Mouse (Mus musculus): ENCODE measurements around the gene Mlh3. TPM values are rescaled to one million over a fixed set of nuclear protein-coding genes. Genes with fewer than 3 reads are reported as not detected.

The Mlh3 gene
- polyA plus RNA-seq, 1 experiment = 0.99 TPM

DNA sequence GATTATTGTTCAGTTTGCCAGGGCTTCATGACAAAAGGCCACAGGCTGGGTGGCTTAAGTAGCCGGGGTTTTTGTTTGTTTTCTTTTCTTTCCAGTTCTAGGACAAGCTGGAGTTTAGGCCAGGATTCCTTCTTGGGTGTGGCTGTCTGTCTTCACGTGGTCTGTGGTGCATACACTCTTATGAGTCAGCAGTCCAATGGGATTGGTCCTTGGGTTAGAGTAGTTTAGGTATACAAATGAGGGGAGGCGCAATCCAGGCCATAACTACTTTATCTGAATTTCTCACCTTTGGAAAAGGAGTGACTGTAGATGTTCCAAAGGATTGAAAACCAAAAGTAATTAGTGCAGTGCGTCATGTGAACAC lies 1.4 kb upstream of the Mlh3 start:
- H3K27me3 ChIP-seq (ENCODE audit: control insufficient read depth, insufficient read depth, low read length) = no peaks in the 10 kb centered on the region
- no peaks in the 10 kb centered on the region for H3K4me1 ChIP-seq (ENCODE audit: control insufficient read depth, insufficient read depth, insufficient read length, low read length)
- H3K27ac ChIP-seq (ENCODE audit: insufficient read depth, low read depth, low read length) = no peak overlapping the region
- TF ChIP-seq CTCF (IDR thresholded peaks at IDR 0.05; ENCODE audit: extremely low read depth, insufficient read length, insufficient replicate concordance, low read depth, low read length) (no peak), POLR2A (IDR thresholded peaks at IDR 0.05; ENCODE audit: low read depth, low read length) (no peak)
- 55% methylated on average over 4 of the region's 4 CpGs for WGBS
- H3K36me3 ChIP-seq (ENCODE audit: control insufficient read depth, insufficient read depth, low read length) = no peaks in the 10 kb centered on the region
- H3K4me3 ChIP-seq (ENCODE audit: low read depth, low read length) = no peak overlapping the region

DNA sequence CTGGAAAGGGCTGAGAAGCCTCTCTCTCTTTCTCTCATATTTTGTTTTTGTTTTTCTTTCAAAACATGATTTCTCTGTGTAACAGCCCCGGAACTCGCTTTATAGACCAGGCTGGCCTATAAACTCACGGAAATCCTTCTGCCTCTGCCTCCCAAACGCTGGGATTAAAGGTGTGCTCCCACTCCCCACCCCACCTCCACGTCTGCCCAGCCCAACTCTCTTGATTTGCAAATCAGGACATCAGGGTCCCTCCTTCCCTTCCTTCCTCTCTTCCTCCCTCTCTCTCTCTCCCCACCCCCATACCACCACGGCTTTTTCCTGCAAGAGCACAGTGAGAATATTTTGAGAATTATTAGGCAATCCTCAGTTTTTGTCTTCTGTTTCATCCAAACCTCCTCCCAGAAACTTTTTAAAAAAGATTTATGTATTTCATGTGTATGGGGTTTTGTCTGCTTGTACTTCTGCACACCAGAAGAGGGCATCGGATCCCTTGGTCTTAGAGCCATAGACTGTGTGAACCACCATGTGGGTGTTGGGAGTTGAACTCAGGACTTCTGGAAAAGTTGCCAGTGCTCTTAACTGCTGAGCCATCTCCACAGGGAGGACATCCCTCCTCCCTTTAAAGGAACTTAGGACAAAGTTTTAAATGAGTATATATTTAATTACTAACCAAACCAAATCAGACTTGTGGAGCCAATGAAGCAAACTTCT lies 888 bp upstream of the Mlh3 start:
- WGBS = 78% methylated on average over 7 of the region's 7 CpGs
- no peaks in the 10 kb centered on the region for H3K4me1 ChIP-seq (ENCODE audit: control insufficient read depth, insufficient read depth, insufficient read length, low read length)
- H3K27ac ChIP-seq (ENCODE audit: insufficient read depth, low read depth, low read length) = no peak overlapping the region
- no peak overlapping the region for H3K4me3 ChIP-seq (ENCODE audit: low read depth, low read length)
- no peaks in the 10 kb centered on the region for H3K27me3 ChIP-seq (ENCODE audit: control insufficient read depth, insufficient read depth, low read length)
- TF ChIP-seq POLR2A (IDR thresholded peaks at IDR 0.05; ENCODE audit: low read depth, low read length) (no peak), CTCF (IDR thresholded peaks at IDR 0.05; ENCODE audit: extremely low read depth, insufficient read length, insufficient replicate concordance, low read depth, low read length) (no peak)
- no peaks in the 10 kb centered on the region for H3K36me3 ChIP-seq (ENCODE audit: control insufficient read depth, insufficient read depth, low read length)

- WGBS = 44% methylated on average over 3 of the region's 3 CpGs
- no peaks in the 10 kb centered on the region for H3K4me1 ChIP-seq (ENCODE audit: control insufficient read depth, insufficient read depth, insufficient read length, low read length)
- peak overlapping the region; percentile 84; the same call in 1 of the 2 replicates for H3K4me3 ChIP-seq (ENCODE audit: low read depth, low read length)
- no peaks in the 10 kb centered on the region for H3K36me3 ChIP-seq (ENCODE audit: control insufficient read depth, insufficient read depth, low read length)
- no peaks in the 10 kb centered on the region for H3K27me3 ChIP-seq (ENCODE audit: control insufficient read depth, insufficient read depth, low read length)
- TF ChIP-seq POLR2A (IDR thresholded peaks at IDR 0.05; ENCODE audit: low read depth, low read length) = no peak
- no peak for TF ChIP-seq CTCF (IDR thresholded peaks at IDR 0.05; ENCODE audit: extremely low read depth, insufficient read length, insufficient replicate concordance, low read depth, low read length)
- no peak overlapping the region for H3K27ac ChIP-seq (ENCODE audit: insufficient read depth, low read depth, low read length)
Observed at GRCm38 (mm10) chr12:85269821-85270220, 578 bp downstream of the Mlh3 start.

DNA sequence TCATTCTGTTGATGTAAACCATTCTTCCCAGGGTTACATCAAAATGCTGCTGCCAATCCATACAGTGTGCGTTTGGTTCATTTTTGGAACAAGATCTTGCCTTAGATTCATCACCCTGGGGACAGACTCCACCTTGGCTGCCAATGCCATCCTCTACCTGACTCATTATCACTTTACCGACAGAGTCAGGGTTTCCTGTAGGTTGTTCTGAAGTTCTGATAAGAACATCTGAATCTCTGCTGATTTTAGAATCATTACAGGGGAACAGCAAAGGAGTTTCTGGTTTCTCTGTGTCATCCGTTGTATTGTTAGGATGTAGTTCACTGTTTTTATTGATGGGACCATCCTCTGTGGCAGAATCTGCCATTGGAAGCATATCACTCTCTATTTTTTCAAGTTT lies 4.2 kb downstream of the Mlh3 start:
- Histone ChIP-seq H3K4me3 (ENCODE audit: low read depth, low read length) (no peak overlapping the region), H3K27ac (ENCODE audit: insufficient read depth, low read depth, low read length) (no peak overlapping the region), H3K27me3 (ENCODE audit: control insufficient read depth, insufficient read depth, low read length) (no peaks in the 10 kb centered on the region), H3K36me3 (ENCODE audit: control insufficient read depth, insufficient read depth, low read length) (no peaks in the 10 kb centered on the region), H3K4me1 (ENCODE audit: control insufficient read depth, insufficient read depth, insufficient read length, low read length) (no peaks in the 10 kb centered on the region)
- no peak for TF ChIP-seq CTCF (IDR thresholded peaks at IDR 0.05; ENCODE audit: extremely low read depth, insufficient read length, insufficient replicate concordance, low read depth, low read length)
- TF ChIP-seq POLR2A (IDR thresholded peaks at IDR 0.05; ENCODE audit: low read depth, low read length) = no peak
- 92% methylated on average over 3 of the region's 3 CpGs for WGBS

DNA sequence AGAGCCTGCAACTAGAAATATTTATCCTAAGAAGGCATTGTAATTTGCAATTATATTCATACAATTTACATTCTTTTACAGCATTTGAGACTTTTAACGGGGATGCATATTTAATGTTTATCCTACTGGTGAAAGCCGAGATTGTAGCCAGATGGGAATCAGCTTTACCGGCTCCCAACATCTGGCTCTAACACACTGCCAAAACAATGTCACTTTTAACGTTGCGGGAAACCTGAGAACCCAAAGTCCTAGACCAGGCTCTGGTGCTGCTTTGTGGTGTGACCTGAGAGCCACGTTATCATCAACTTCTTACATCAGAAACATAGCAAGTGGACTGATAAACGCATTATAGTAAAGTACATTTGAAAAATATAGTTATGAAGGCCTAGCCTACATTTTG lies 5.5 kb downstream of the Mlh3 start:
- Histone ChIP-seq H3K27me3 (ENCODE audit: control insufficient read depth, insufficient read depth, low read length) (no peaks in the 10 kb centered on the region), H3K4me1 (ENCODE audit: control insufficient read depth, insufficient read depth, insufficient read length, low read length) (no peaks in the 10 kb centered on the region), H3K4me3 (ENCODE audit: low read depth, low read length) (no peak overlapping the region), H3K27ac (ENCODE audit: insufficient read depth, low read depth, low read length) (no peak overlapping the region), H3K36me3 (ENCODE audit: control insufficient read depth, insufficient read depth, low read length) (no peaks in the 10 kb centered on the region)
- TF ChIP-seq CTCF (IDR thresholded peaks at IDR 0.05; ENCODE audit: extremely low read depth, insufficient read length, insufficient replicate concordance, low read depth, low read length) = no peak
- TF ChIP-seq POLR2A (IDR thresholded peaks at IDR 0.05; ENCODE audit: low read depth, low read length) = no peak
- WGBS = 73% methylated on average over 7 of the region's 7 CpGs

DNA sequence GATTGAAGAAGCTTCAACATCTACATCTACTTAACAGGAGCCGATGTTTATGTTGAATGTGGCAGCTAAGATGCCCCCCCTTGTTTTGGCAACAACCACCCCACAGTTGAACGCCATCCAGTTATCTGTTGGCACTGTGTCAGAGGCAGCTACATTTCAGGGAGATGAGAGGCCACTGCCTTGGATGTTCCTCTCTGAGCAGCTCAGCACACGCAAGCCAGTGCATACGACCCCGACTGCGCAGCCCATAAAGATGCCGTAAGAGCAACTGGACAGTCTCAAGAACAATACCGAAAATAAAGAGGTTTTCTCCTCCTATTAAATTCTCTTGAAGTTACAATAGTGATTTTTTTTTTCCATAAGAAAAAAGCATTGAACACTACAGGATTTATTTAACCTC lies 5.9 kb downstream of the Mlh3 start:
- H3K4me3 ChIP-seq (ENCODE audit: low read depth, low read length) = no peak overlapping the region
- no peaks in the 10 kb centered on the region for H3K27me3 ChIP-seq (ENCODE audit: control insufficient read depth, insufficient read depth, low read length)
- no peak overlapping the region for H3K27ac ChIP-seq (ENCODE audit: insufficient read depth, low read depth, low read length)
- TF ChIP-seq POLR2A (IDR thresholded peaks at IDR 0.05; ENCODE audit: low read depth, low read length) (no peak), CTCF (IDR thresholded peaks at IDR 0.05; ENCODE audit: extremely low read depth, insufficient read length, insufficient replicate concordance, low read depth, low read length) (no peak)
- H3K36me3 ChIP-seq (ENCODE audit: control insufficient read depth, insufficient read depth, low read length) = no peaks in the 10 kb centered on the region
- WGBS = 85% methylated on average over 8 of the region's 8 CpGs
- H3K4me1 ChIP-seq (ENCODE audit: control insufficient read depth, insufficient read depth, insufficient read length, low read length) = no peaks in the 10 kb centered on the region

- Histone ChIP-seq H3K27ac (ENCODE audit: insufficient read depth, low read depth, low read length) (no peak overlapping the region), H3K4me1 (ENCODE audit: control insufficient read depth, insufficient read depth, insufficient read length, low read length) (no peaks in the 10 kb centered on the region), H3K36me3 (ENCODE audit: control insufficient read depth, insufficient read depth, low read length) (peaks cover 1% of the 10 kb centered on the region; the same call in 1 of the 2 replicates), H3K4me3 (ENCODE audit: low read depth, low read length) (no peak overlapping the region), H3K27me3 (ENCODE audit: control insufficient read depth, insufficient read depth, low read length) (no peaks in the 10 kb centered on the region)
- TF ChIP-seq CTCF (IDR thresholded peaks at IDR 0.05; ENCODE audit: extremely low read depth, insufficient read length, insufficient replicate concordance, low read depth, low read length) = no peak
- no peak for TF ChIP-seq POLR2A (IDR thresholded peaks at IDR 0.05; ENCODE audit: low read depth, low read length)
- WGBS = 81% methylated on average over 5 of the region's 5 CpGs
Observed at GRCm38 (mm10) chr12:85263190-85263589, 7.2 kb downstream of the Mlh3 start.

Data from small intestine, adult 2 months (tissue).